ENCODE assay signal across 7 mouse cellular contexts in the genomic region with DNA sequence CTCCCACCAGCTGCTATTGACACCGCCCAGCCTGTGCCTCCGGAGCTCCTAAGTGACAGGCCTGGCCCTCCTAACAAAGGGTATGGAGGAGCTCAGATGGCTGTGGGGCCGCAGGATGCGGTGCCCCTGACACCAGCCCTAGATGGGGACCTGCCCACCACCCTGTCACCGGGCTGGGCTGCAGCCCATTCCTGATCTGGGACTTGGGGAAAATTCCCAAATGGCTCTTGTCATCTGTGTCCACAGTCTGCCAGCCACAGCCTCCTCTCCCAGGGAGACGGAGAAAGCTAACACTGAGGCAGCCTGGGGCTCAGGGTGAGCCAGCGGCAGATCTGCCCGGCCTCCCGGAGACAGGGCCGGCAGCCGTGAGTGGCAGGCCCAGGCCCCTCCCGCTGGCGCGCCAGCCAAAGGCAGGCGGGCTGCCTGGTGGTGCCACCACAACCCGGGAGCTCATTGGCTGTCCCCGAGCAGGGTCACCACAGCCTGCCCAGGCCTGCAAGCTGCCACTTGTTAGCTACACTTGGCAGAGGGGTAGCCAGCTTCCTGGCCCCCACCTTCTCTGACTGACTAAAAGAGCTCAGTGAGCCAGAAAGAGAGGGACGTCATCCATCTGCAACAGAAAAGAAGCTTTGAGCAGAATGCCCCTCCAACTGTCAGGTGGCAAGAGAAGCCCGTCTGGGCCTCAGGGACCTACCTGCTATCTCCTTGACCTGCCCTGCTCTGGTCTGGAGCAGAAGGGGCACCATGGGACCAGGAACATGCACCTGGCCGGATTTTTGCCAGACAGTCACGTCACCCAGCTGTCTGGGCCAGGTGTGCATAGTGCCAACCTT. TPM values are rescaled to one million over a fixed set of nuclear protein-coding genes. Genes with fewer than 3 reads are reported as not detected.
DNase-seq lines count a peak whose midpoint lies in the region; ATAC-seq and TF ChIP-seq lines count a peak whose summit lies in the region.

No protein-coding gene starts in this region.

- TF ChIP-seq POLR2A in spleen, adult 2 months (IDR thresholded peaks at IDR 0.05; ENCODE audit: low read depth, low read length) = peak; percentile 86

- H3K36me3 ChIP-seq in limb, embryonic 10.5 days = peaks cover 39% of the 10 kb centered on the region
- peaks cover 17% of the 10 kb centered on the region for H3K36me3 ChIP-seq in midbrain, embryonic 12.5 days
- H3K36me3 ChIP-seq in spleen, adult 2 months (ENCODE audit: control insufficient read depth, insufficient read depth, low read length) = peaks cover 3% of the 10 kb centered on the region; the same call in 1 of the 2 replicates

- peaks cover 80% of the 10 kb centered on the region for H3K4me1 ChIP-seq in limb, embryonic 10.5 days
- H3K4me1 ChIP-seq in midbrain, embryonic 12.5 days = peaks cover 77% of the 10 kb centered on the region
- H3K4me1 ChIP-seq in spleen, adult 2 months (ENCODE audit: control insufficient read depth, insufficient read depth, insufficient read length) = peaks cover 69% of the 10 kb centered on the region

- 9% methylated on average over 21 of the region's 21 CpGs for WGBS in limb, embryonic 10.5 days
- 6% methylated on average over 21 of the region's 21 CpGs for WGBS in midbrain, embryonic 12.5 days
- 4% methylated on average over 21 of the region's 21 CpGs for WGBS in spleen, adult 2 months

- H3K4me3 ChIP-seq in limb, embryonic 10.5 days = peak overlapping the region; percentile 27
- 0 out of 2 replicates have a peak overlapping the region, but pooled peaks have one; percentile 4 for H3K4me3 ChIP-seq in midbrain, embryonic 12.5 days
- peak overlapping the region; percentile 54 for H3K4me3 ChIP-seq in spleen, adult 2 months (ENCODE audit: extremely low read depth, insufficient read depth, insufficient read length)

- peak; percentile 65 for ATAC-seq in granulocyte monocyte progenitor cell, adult 5-6 weeks (replicated peaks; ENCODE audit: poor library complexity, severe bottlenecking)
- peak; percentile 93 for ATAC-seq in midbrain, embryonic 12.5 days (ENCODE audit: low FRiP score, low read depth)

- peak overlapping the region; percentile 57 for H3K9ac ChIP-seq in midbrain, embryonic 12.5 days (replicated peaks)

- peak; percentile 97 for DNase-seq in adrenal gland, postnatal 14 days
- DNase-seq in embryo, embryonic 9.5 days (ENCODE audit: extremely low spot score) = peak; percentile 85
- DNase-seq in kidney, adult 11 months = peak; percentile 97
- DNase-seq in limb, embryonic 10.5 days (ENCODE audit: low spot score) = peak; percentile 85
- peak; percentile 82 to 94 for DNase-seq in spleen, adult 2 months (ENCODE audit: low read depth in 1 of 2, low spot score in 2 of 2)

- TF ChIP-seq CTCF in spleen, adult 2 months (IDR thresholded peaks at IDR 0.05; ENCODE audit: extremely low read depth, insufficient read depth, insufficient read length, insufficient replicate concordance) = no peak

- peak overlapping the region; percentile 35 for H3K4me2 ChIP-seq in midbrain, embryonic 12.5 days (replicated peaks)

- H3K27ac ChIP-seq in limb, embryonic 10.5 days = peak overlapping the region; percentile 87
- peak overlapping the region; percentile 99 for H3K27ac ChIP-seq in midbrain, embryonic 12.5 days (replicated peaks)
- H3K27ac ChIP-seq in spleen, adult 2 months (ENCODE audit: insufficient read depth, low read length) = peak overlapping the region; percentile 99

- H3K27me3 ChIP-seq in limb, embryonic 10.5 days (ENCODE audit: low read depth, poor library complexity, severe bottlenecking) = no peaks in the 10 kb centered on the region
- no peaks in the 10 kb centered on the region for H3K27me3 ChIP-seq in midbrain, embryonic 12.5 days
- no peaks in the 10 kb centered on the region for H3K27me3 ChIP-seq in spleen, adult 2 months (ENCODE audit: control insufficient read depth, insufficient read depth, low read length)

- no peaks in the 10 kb centered on the region for H3K9me3 ChIP-seq in limb, embryonic 10.5 days (replicated peaks)
- H3K9me3 ChIP-seq in midbrain, embryonic 12.5 days = no peaks in the 10 kb centered on the region

RNA-seq across cellular contexts. Expression of a gene that starts 20.2 kb away (rescaled TPM):
- 49.5 and 50.6 TPM in 2 replicates for total RNA-seq in adrenal gland, postnatal 14 days (2021)
- 18.8 and 26.9 TPM in 2 replicates for total RNA-seq in granulocyte monocyte progenitor cell, adult 5-6 weeks (2014; fragmentation: Nextera tagmentation)
- total RNA-seq in granulocyte monocyte progenitor cell, adult 5-6 weeks (2017) = 14.3 and 25.0 TPM in 2 replicates
- 25.8 and 28.2 TPM in 2 replicates for polyA plus RNA-seq in limb, embryonic 10.5 days (2016; fragmentation: Nextera tagmentation; extraction: Ambion mirVana)
- 22.5 and 22.7 TPM in 2 replicates for polyA plus RNA-seq in midbrain, embryonic 12.5 days (2016; fragmentation: Nextera tagmentation; extraction: Ambion mirVana)
- polyA plus RNA-seq in spleen, adult 2 months (2012; rRNA removed) = 29.9 and 32.4 TPM in 2 replicates

RNA-seq across cellular contexts. Expression of a gene that starts 52.1 kb away (rescaled TPM):
- 70.5 and 103 TPM in 2 replicates for total RNA-seq in adrenal gland, postnatal 14 days (2021)
- 0.49 TPM in 1 of 2 replicates, not detected in the other for total RNA-seq in granulocyte monocyte progenitor cell, adult 5-6 weeks (2014; fragmentation: Nextera tagmentation)
- 2.0 and 2.2 TPM in 2 replicates for total RNA-seq in granulocyte monocyte progenitor cell, adult 5-6 weeks (2017)
- 30.3 and 58.7 TPM in 2 replicates for polyA plus RNA-seq in limb, embryonic 10.5 days (2016; fragmentation: Nextera tagmentation; extraction: Ambion mirVana)
- polyA plus RNA-seq in midbrain, embryonic 12.5 days (2016; fragmentation: Nextera tagmentation; extraction: Ambion mirVana) = 47.6 and 51.6 TPM in 2 replicates
- 152 and 168 TPM in 2 replicates for polyA plus RNA-seq in spleen, adult 2 months (2012; rRNA removed)

Comparison
In these comparisons a context has a peak if more than half of its experiments do, and no peak if none do; other contexts are left out.
1. Peak in every context shown above with its lines: DNase-seq, ATAC-seq, H3K4me3 ChIP-seq and H3K27ac ChIP-seq.
2. H3K4me3 ChIP-seq: peak in every context shown above with its lines; median percentile 54 in spleen, adult 2 months; 27 in limb, embryonic 10.5 days; 4 in midbrain, embryonic 12.5 days.